Mouse (Mus musculus) liver, embryonic 13.5 days (tissue): ENCODE measurements around the gene Napsa. TPM values are rescaled to one million over a fixed set of nuclear protein-coding genes. Genes with fewer than 3 reads are reported as not detected.
A peak's percentile ranks its signal among the peaks of the same experiment; 100 is the strongest.

Source experiments
- ATAC-seq: fragments of 200-750 bp; cut with Nextera tagmentation; 2 replicates; pipeline ENCODE4 v1.8.0; 2017; ENCODE audit warnings: low read depth, mild to moderate bottlenecking, moderate number of reproducible peaks, moderate library complexity
- DNase-seq: peaks from one replicate; pipeline ENCODE4 v3.0.0; 2022
- H3K27ac ChIP-seq: fragments of 300-500 bp; sonication (generic); 2 replicates; pipeline ENCODE4 v1.5.1; 2015; ENCODE audit warnings: moderate library complexity, mild to moderate bottlenecking, inconsistent platforms
- H3K27me3 ChIP-seq: fragments of 300-500 bp; sonication (generic); 2 replicates; pipeline ENCODE4 v1.6.1; 2015; ENCODE audit warnings: mild to moderate bottlenecking, inconsistent platforms
- H3K36me3 ChIP-seq: fragments of 300-500 bp; sonication (generic); 2 replicates; pipeline ENCODE4 v1.6.1; 2015; ENCODE audit warnings: mild to moderate bottlenecking, inconsistent platforms
- H3K4me1 ChIP-seq: fragments of 300-500 bp; sonication (generic); replicated peaks from 2 replicates; pipeline ENCODE4 v1.6.1; 2015; ENCODE audit warnings: inconsistent platforms
- H3K4me2 ChIP-seq: fragments of 300-500 bp; sonication (generic); 2 replicates; pipeline ENCODE4 v1.6.1; 2015; ENCODE audit warnings: inconsistent platforms, mild to moderate bottlenecking, moderate library complexity
- H3K4me3 ChIP-seq: fragments of 300-500 bp; sonication (generic); replicated peaks from 2 replicates; pipeline ENCODE4 v1.5.1; 2015; ENCODE audit warnings: mild to moderate bottlenecking, inconsistent platforms
- H3K9ac ChIP-seq: fragments of 300-500 bp; sonication (generic); 2 replicates; pipeline ENCODE4 v1.6.1; 2015; ENCODE audit warnings: mild to moderate bottlenecking, inconsistent platforms
- H3K9me3 ChIP-seq: fragments of 300-500 bp; sonication (generic); replicated peaks from 2 replicates; pipeline ENCODE4 v1.6.1; 2016; ENCODE audit warnings: inconsistent platforms
- WGBS: fragments of 180-500 bp; shearing (Covaris S2); methylation state at CpG from one replicate; pipeline ENCODE4 v1.1.7; 2015; ENCODE audit not compliant: insufficient replicate concordance; 5-methylcytosine and 5-hydroxymethylcytosine counted together
- polyA plus RNA-seq: library from polyadenylated mRNA; unstranded; fragments of >200 nt; fragmentation: Nextera tagmentation; extraction: Ambion mirVana; gene quantifications from 2 replicates; pipeline ENCODE4 v1.2.1, GENCODE M21; 2015

The Napsa gene
- polyA plus RNA-seq, 1 experiment from 2014 or later = 5.1 TPM

DNA sequence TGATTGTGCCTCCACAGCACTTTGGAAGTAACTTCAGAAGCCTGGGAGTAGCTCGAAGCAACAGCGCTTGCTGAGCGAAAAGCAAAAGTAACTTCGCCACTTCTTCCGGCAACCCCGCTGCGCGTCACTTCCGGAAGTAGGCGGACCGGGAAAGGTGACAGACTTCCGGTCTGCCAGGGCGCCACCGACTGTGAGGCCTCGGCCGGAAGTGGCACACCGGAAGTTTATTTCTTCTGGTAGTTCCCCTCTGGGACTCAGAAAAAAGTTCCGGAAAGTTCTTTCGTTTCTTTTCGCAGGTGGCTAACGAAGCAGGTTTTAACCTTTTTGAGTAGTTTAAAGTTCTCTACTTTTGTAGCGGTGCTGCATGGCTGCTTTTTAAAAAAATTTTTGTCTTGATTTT, 18.4 kb upstream of the Napsa start, which contains the start of gene Nr1h2:
Nr1h2 (minus strand) TSS at position 126 of the 400 bp plus-strand sequence.
- Histone ChIP-seq H3K9ac (peak within 1 kb of the TSS; percentile 87), H3K9me3 (no peaks in the 10 kb centered on the region), H3K27me3 (no peaks in the 10 kb centered on the region), H3K4me3 (peak within 1 kb of the TSS; percentile 99), H3K4me2 (peak within 1 kb of the TSS; percentile 82), H3K27ac (peak within 1 kb of the TSS; percentile 98), H3K36me3 (peaks cover 34% of the 10 kb centered on the region), H3K4me1 (peaks cover 16% of the 10 kb centered on the region)
- peak; percentile 76 for ATAC-seq
- DNase-seq = peak; percentile 93
- under 1% methylated on average over 22 of the region's 22 CpGs for WGBS

DNA sequence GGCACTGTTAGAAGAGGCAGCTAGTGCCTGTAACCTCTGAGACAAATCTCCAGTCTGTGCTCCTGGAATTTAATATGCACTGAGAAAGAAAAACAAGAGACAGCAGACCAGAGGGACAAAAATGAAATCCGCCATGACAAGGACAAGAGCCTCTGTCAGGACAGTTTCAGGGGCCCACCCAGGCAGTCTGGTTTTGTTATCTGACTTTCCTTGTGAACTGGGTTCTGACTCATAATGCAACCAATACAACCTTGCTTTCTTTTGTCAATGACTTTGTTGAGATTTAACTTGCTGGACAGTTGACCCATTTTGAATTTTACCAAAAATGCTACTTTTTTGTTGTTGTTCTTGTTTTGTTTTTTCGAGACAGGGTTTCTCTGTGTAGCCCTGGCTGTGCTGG, 14.6 kb upstream of the Napsa start:
- H3K36me3 ChIP-seq = peaks cover under 1% of the 10 kb centered on the region
- 48% methylated on average over 2 of the region's 2 CpGs for WGBS

DNA sequence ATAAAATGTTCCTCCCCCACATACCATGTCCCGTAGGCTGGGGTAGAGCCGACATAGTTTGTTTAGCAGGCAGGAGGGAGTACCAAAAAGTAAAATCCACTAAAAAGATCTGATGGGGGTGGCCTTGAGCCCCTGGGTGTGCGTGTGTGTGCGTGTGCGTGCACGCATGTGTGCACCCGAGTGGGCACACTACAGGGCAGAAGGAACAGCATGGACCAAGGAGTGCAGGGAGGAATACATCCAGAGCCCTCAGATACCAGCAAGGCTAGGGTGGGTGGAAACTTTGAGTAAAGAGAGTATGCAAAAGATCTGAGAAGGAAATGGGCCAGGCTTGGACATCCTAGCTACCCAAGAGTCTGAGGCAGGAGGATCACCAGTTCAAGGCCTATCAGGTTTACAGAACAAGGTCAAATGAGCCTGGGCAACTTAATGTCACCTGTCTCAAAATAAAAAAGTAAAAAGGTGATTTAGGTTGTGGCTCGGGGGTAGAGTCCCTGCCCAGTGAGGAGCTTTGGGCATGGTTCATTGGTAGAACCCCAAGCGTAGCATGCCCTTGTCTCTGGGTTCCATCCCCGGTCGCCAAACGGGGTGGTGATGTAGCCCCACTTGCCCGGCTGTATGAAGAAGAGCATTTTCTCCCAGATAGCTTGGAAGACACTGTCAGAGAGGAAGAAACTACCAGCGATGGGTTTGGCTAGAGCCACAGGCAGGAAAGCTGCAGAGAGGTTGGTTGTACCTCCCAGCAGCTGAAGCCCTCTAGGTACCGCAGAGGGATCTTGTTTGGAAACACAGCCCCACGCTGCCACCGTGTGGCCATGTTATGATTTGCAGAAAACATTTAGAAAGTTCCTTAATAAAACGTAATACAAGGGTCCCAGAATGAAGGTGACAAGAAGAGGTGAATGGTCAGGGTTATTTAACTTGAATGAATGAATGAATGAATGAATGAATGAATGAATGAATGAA, 11.5 kb upstream of the Napsa start:
- H3K9me3 ChIP-seq = no peaks in the 10 kb centered on the region
- no peak overlapping the region for H3K4me3 ChIP-seq
- ATAC-seq (peak; percentile 31; the same call in 1 of the 2 replicates), DNase-seq (peak; percentile 57)
- 0 out of 2 replicates have a peak, but pooled peaks cover 3% of the 10 kb centered on the region for H3K27me3 ChIP-seq
- no peaks in the 10 kb centered on the region for H3K4me1 ChIP-seq
- H3K9ac ChIP-seq = no peak overlapping the region
- WGBS = 50% methylated on average over 18 of the region's 18 CpGs
- H3K4me2 ChIP-seq = no peak overlapping the region
- no peak overlapping the region for H3K27ac ChIP-seq
- H3K36me3 ChIP-seq = no peaks in the 10 kb centered on the region

More for the DNA sequence above, 14.6 kb upstream of the Napsa start:
- H3K4me3 ChIP-seq = no peak overlapping the region
- H3K27ac ChIP-seq = no peak overlapping the region
- ATAC-seq (no peak), DNase-seq (no peak)
- H3K4me2 ChIP-seq = no peak overlapping the region
- no peak overlapping the region for H3K9ac ChIP-seq
- H3K27me3 ChIP-seq = no peaks in the 10 kb centered on the region
- H3K4me1 ChIP-seq = peaks cover 12% of the 10 kb centered on the region
- H3K9me3 ChIP-seq = no peaks in the 10 kb centered on the region

- H3K4me3 ChIP-seq = no peak overlapping the region
- H3K4me1 ChIP-seq = no peaks in the 10 kb centered on the region
- DNase-seq (no peak), ATAC-seq (no peak)
- H3K9ac ChIP-seq = no peak overlapping the region
- no peak overlapping the region for H3K27ac ChIP-seq
- no peak overlapping the region for H3K4me2 ChIP-seq
- no peaks in the 10 kb centered on the region for H3K36me3 ChIP-seq
- 33% methylated on average over 8 of the region's 8 CpGs for WGBS
- 0 out of 2 replicates have a peak, but pooled peaks cover 5% of the 10 kb centered on the region for H3K27me3 ChIP-seq
- H3K9me3 ChIP-seq = no peaks in the 10 kb centered on the region
These were observed 8.9 kb upstream of the Napsa start for GRCm38 (mm10) chr7:44563284-44563683.

DNA sequence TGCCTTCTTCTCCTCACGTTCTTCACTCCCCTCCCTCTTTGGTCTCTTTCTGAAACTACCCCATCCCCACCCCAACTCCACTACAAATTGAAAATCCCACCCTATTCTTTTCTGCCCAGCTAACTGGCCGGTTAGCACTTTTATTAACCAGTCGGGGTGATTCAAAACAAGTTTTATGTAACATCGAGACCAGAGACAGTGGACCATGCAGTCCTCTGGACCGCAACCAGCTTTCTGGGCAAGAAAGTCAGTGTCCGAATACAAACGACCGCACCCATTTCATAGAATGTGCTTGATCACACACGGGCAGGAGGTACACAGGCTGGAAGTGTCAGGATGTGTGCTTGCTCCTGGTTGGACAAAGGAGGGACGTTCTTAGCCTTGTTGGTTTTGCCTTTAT, 7.7 kb upstream of the Napsa start:
- WGBS = 71% methylated on average over 10 of the region's 10 CpGs
- Histone ChIP-seq H3K9me3 (no peaks in the 10 kb centered on the region), H3K27ac (no peak overlapping the region), H3K36me3 (no peaks in the 10 kb centered on the region), H3K4me2 (no peak overlapping the region), H3K27me3 (peaks cover 10% of the 10 kb centered on the region; the same call in 1 of the 2 replicates), H3K9ac (no peak overlapping the region), H3K4me3 (no peak overlapping the region), H3K4me1 (no peaks in the 10 kb centered on the region)
- ATAC-seq (no peak), DNase-seq (no peak)

- Histone ChIP-seq H3K4me3 (no peak overlapping the region), H3K4me1 (no peaks in the 10 kb centered on the region), H3K4me2 (no peak overlapping the region), H3K36me3 (no peaks in the 10 kb centered on the region), H3K9ac (no peak overlapping the region), H3K27ac (no peak overlapping the region), H3K9me3 (no peaks in the 10 kb centered on the region), H3K27me3 (peaks cover 10% of the 10 kb centered on the region; the same call in 1 of the 2 replicates)
- 42% methylated on average over 6 of the region's 6 CpGs for WGBS
- DNase-seq (no peak), ATAC-seq (no peak)
These were observed 6.8 kb upstream of the Napsa start for GRCm38 (mm10) chr7:44565414-44565813.

- Histone ChIP-seq H3K36me3 (no peaks in the 10 kb centered on the region), H3K9me3 (no peaks in the 10 kb centered on the region), H3K4me2 (no peak overlapping the region), H3K9ac (no peak overlapping the region), H3K27me3 (peaks cover 10% of the 10 kb centered on the region; the same call in 1 of the 2 replicates), H3K4me1 (no peaks in the 10 kb centered on the region), H3K27ac (no peak overlapping the region), H3K4me3 (no peak overlapping the region)
- no peak for ATAC-seq
- no peak for DNase-seq
- 52% methylated on average over 9 of the region's 9 CpGs for WGBS
These were observed 3.4 kb upstream of the Napsa start for GRCm38 (mm10) chr7:44568803-44569202.

DNA sequence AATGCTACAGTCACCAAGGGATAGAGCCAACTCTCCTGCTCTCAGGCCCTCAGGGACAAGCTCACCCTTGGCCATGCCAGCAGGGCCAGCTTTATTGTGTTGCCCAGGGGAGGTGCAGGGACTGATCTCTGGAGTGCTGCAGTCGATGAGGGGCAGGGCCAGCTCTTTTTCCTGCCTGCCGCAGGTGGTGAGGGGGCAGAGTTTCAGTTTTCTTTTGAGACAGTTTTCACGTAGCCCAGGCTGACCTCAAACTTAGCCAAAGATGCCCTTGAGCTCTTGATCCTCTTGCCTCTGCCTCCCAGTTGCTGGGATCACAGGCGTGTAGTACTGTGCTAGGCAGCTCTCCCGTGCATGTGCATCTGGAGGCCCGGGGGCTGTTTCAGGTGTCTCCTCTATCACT, 1.2 kb upstream of the Napsa start:
- Histone ChIP-seq H3K9me3 (no peaks in the 10 kb centered on the region), H3K27me3 (peaks cover 7% of the 10 kb centered on the region; the same call in 1 of the 2 replicates), H3K36me3 (no peaks in the 10 kb centered on the region), H3K9ac (no peak overlapping the region), H3K4me2 (no peak overlapping the region), H3K4me3 (no peak overlapping the region), H3K4me1 (no peaks in the 10 kb centered on the region), H3K27ac (no peak overlapping the region)
- DNase-seq (no peak), ATAC-seq (no peak)
- 60% methylated on average over 6 of the region's 6 CpGs for WGBS

DNA sequence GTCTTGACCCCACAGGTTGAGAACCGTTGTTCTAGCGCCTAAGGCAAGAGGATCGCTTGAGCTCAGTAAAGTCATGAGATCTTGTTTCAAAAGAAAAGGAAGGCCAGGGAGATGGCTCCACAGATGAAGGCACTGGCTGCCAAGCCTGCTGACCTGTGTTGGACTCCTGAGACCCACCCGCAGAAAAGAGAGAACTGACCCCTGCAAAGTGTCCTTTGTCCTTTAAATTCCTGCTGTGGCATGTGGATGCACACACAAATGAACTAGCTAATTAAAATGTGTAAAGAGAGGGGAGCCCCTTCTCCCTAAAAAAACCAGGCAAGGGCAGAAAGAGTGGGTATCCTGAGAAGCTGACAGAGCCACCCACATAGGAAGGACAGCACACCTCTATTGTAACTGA, 369 bp upstream of the Napsa start:
- H3K9ac ChIP-seq = no peak overlapping the region
- no peak for DNase-seq
- H3K4me3 ChIP-seq = no peak overlapping the region
- peaks cover 5% of the 10 kb centered on the region; the same call in 1 of the 2 replicates for H3K27me3 ChIP-seq
- no peak overlapping the region for H3K27ac ChIP-seq
- H3K9me3 ChIP-seq = no peaks in the 10 kb centered on the region
- H3K4me2 ChIP-seq = no peak overlapping the region
- H3K4me1 ChIP-seq = no peaks in the 10 kb centered on the region
- 70% methylated on average over 4 of the region's 4 CpGs for WGBS
- no peak for ATAC-seq
- H3K36me3 ChIP-seq = no peaks in the 10 kb centered on the region

DNA sequence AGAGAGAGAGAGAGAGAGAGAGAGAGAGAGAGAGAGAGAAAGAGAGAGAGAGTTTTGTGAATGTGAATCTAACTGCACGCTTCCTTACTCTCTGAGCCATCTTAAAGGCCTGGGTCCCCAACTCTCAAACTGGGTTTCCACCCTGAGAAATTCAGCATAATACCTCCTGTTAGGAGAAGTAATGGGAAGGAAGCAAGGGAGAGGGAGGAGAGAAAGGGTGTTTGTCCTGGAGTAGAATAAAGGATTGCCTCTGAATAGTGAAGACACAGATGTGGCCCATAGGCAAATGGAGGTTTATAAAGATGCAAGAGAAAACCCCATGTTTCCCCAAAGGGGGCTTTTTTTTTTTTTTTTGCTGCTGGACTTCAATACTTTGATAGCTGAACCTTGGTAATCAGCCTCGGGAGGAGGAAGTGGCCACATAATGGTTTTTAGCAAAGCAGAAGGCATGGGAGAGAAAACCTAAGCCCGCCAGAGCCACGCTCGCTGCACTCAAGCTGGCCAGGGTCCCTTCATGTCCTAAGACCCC, 840 bp downstream of the Napsa start:
- ATAC-seq (no peak), DNase-seq (no peak)
- H3K27me3 ChIP-seq = peaks cover 5% of the 10 kb centered on the region; the same call in 1 of the 2 replicates
- no peak overlapping the region for H3K4me2 ChIP-seq
- H3K9me3 ChIP-seq = no peaks in the 10 kb centered on the region
- no peaks in the 10 kb centered on the region for H3K4me1 ChIP-seq
- H3K4me3 ChIP-seq = no peak overlapping the region
- no peak overlapping the region for H3K27ac ChIP-seq
- H3K36me3 ChIP-seq = no peaks in the 10 kb centered on the region
- 53% methylated on average over 5 of the region's 5 CpGs for WGBS
- no peak overlapping the region for H3K9ac ChIP-seq

- DNase-seq = no peak
- 40% methylated on average over 5 of the region's 5 CpGs for WGBS
These were observed 4.2 kb downstream of the Napsa start for GRCm38 (mm10) chr7:44576333-44576844.

More at GRCm38 (mm10) chr7:44576333-44576844, 4.2 kb downstream of the Napsa start:
- H3K4me3 ChIP-seq = no peak overlapping the region
- peaks cover 9% of the 10 kb centered on the region for H3K27me3 ChIP-seq
- H3K36me3 ChIP-seq = no peaks in the 10 kb centered on the region
- no peak overlapping the region for H3K9ac ChIP-seq
- no peaks in the 10 kb centered on the region for H3K4me1 ChIP-seq
- ATAC-seq = no peak
- no peak overlapping the region for H3K27ac ChIP-seq
- no peaks in the 10 kb centered on the region for H3K9me3 ChIP-seq
- no peak overlapping the region for H3K4me2 ChIP-seq
